Mouse (Mus musculus) ovary, adult 18-20 months (tissue): ENCODE measurements at regions not wholly inside any gene's neighbourhood (a gene's known extent, or its start where the extent isn't known, plus 50 kb on each side); places are given as distances from the start of the nearest gene placed in this dataset.

Experiments
- DNase-seq: peaks from one replicate; pipeline ENCODE4 v3.0.0; 2022; ENCODE audit warnings: low spot score, mixed read lengths

- no peak for DNase-seq
These were observed 311.8 kb downstream of the Ndfip2 start for GRCm38 (mm10) chr14:105570156-105570555.

GRCm38 (mm10) chr14:105565827-105566226 lies 307.5 kb downstream of the Ndfip2 start:
- no peak for DNase-seq

DNA sequence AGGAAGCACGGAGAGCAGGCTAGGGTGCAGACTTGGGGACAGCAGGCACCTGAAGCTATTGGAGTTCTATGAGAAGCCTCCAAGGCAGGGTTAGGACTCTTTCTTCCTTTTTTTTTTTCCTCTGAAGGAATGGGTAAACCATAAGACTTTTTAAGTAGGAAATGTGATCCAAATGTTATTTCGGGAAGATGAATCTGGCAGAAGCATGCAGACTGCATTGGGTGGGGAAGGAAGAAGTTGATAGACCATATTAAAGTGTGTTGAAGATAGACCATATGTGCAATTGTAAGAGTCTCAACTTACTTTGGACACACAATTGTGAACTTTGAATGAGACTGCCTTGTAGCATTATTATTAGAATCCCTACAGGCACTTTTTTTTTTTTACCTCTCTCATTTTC lies 304.5 kb downstream of the Ndfip2 start:
- DNase-seq, result no peak

- no peak for DNase-seq
These were observed 298.4 kb downstream of the Ndfip2 start for GRCm38 (mm10) chr14:105556813-105557212.

DNA sequence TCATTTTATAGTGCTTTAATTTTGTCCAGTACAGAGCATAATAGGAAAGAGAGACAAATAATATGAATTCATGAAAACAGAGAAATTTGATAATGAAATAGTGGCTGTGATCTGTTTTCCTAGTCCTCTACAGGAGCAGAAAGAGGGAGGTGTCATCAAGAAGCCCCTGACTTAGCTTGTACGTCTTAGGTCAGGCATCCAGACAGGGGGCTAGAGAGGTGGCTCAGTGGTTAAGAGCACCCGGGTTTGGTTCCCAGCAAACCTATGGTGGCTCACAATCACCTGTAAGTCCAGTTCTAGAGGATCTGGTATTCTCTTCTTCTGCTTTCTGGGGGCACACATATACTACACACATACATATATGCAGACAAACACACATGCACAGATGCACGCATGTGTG lies 285.7 kb downstream of the Ndfip2 start:
- DNase-seq, result no peak

DNA sequence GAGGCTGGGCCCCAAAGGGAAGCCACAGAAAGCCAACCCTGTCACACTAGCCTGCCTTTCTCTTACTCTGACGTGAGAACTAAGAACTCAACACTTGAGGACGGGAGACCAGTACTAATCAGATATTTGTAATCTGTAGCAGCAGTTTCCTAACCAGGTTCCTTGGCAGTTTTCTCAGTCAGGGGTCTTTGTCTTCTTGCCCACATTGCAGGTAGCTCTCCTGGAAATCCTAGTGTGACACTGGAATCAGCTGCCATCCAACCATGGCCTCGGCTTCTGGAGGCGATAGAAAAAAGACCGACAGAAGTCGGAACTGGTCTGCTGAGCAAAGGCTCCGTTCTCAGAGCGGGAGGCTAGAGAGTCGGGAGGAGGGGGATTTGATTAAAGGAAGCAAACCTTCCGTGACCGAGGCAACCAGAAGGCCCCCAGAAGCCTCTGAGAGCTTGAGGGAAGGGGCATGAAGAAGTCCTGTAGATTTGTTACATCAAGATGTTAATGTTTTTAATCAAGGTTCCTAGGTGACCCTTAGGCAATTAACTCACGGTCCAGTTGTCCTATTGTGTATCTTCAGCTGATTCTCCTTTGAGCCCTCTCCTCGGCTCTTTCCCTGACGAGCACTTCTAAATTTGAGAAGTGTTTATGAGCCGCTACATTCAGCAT lies 284.2 kb downstream of the Ndfip2 start:
- DNase-seq, result no peak

DNA sequence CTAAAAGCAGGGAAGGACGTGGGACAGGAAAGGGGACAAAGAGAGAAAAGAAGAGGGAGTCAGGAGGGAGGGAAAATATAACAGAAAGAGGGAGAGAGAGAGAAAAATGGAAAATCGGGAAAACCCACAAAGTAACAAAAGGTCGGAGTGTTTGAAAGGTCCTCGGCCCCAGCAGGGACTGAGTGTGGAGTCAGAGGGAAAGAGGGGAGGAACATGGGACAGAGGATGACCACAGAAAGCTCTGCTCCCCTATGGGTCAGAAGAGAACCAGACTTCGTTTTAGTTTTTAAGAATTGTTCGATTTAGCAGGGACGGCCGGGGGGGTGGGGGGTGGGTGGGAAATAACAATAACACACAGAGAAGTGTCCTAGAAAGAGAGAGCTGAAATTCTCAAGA lies 283.7 kb downstream of the Ndfip2 start:
- DNase-seq, result no peak

DNA sequence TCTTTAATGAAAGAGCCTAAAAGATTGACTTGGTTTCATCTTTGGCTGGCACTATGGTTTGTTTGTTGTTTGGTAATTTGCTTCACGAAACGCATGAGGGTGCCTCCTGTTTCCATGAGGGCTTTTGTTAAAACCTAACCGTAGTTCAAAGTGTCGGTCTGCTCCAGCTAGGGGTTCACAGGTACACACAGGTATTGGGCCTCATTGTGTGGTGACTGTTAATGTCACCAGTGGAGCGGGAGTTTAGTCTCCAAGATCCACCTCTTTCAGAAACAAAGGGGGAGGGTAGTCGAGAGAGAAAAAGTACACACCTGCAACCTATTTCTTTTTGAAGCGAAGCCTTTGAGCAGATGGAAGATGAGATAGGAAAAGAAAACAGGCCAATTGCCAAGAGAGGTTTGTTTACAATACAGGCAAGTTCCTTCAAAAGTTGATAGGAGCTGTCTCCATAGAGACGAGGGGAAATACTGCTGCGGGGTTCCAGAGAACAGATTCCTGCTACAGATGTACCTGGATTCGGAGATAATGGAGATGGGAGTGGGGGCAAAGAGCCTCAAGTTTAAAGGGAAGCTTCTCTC lies 273.9 kb downstream of the Ndfip2 start:
- DNase-seq, result no peak

- DNase-seq, result no peak
These were observed 269.7 kb downstream of the Ndfip2 start for GRCm38 (mm10) chr14:105528107-105528506.

DNA sequence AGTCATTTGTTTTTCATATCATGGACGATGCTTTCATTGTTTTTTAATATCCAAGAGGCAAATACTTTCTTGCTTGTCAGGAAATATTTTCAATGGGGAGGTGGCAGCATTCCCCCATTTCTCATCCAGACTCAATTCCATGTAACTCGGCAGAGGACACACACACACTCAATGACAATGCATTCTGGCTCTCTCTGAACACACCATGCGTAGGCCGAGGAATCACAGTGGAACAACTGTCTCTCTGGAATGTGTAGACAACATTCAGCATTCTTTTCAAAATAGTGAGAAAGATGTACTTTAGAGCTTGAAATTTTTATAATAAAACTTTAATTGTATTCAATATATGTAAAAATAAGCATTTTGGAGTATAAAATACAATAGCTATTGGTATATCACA lies 265.5 kb downstream of the Ndfip2 start:
- no peak for DNase-seq

DNA sequence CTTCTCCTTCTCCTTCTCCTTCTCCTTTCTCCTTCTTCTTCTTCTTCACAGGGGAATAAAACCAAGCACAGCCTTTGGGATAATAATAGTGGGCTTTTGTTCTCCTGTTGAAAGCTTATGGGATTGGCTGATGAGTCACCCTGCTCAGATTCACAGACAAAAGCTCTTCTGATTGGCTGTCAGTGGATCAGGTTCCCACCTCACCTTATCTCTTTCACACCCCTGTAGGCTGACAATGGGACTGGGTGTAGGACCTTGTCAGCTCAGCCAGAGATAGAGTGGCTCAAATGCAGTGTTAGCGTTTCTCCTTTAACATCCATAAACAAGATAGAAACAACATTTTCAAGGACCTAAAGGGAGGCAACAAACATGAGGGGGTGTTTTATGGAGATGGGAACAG lies 263.9 kb downstream of the Ndfip2 start:
- no peak for DNase-seq

DNA sequence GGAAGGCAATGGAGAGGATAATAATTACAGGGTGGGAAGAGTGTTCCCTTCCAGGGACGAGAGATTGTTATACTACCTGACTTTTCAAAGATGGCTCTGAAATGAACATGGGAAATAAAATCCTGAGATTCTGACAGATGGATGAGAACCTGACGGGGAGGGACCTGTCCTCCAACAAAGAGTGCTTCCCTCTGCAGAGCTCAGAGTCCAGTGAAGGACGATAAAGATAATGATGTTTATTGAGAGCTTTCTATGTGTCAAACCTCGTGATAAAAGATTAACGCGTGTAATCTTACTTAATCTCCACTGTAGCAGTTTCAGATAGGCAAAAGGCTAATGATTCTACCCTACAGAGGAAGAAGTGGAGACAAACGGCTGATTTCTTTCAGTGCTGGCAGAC lies 260.3 kb downstream of the Ndfip2 start:
- DNase-seq, result no peak

GRCm38 (mm10) chr14:105514413-105514812 lies 256.0 kb downstream of the Ndfip2 start:
- no peak for DNase-seq

GRCm38 (mm10) chr14:105512914-105513677 lies 254.7 kb downstream of the Ndfip2 start:
- no peak for DNase-seq

GRCm38 (mm10) chr14:105511826-105512225 lies 253.5 kb downstream of the Ndfip2 start:
- no peak for DNase-seq

DNA sequence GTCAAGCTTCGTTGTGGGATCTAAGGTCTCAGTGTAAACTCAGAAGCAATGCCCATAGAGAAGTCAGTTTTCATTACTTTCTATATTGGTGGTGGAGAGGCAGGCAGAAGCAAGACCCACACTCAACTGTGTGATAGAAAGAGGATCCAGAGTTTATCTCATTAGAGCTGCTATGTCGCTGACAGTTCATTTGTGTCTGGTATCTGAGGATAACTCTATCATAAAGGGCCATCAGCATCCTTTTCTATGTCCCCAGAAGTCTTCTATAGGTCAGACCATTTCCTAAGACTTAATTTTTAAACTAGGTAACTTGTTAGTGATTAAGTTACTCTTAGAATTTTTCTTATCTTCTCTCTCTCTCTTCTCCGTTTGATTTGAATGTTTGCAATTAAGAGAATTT lies 252.8 kb downstream of the Ndfip2 start:
- no peak for DNase-seq

DNA sequence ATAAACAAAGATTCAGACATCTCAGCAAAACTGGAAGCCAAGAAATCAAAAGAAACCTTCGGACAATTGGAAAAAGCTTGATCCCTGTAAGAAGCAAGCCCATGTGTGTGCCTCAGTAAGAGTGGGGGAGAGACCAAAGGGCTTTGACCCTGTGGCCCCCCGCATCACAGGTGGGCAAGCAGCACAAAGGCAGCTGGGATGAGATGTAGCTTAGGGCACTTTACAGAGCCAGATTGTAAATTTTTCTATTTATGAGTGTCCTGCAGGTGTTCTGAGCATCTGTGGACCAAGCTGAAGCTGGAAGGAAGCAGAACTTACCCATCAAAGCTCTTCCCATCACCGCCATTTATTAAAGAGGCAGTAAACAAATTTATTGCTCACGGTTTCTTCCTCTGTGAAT lies 246.9 kb downstream of the Ndfip2 start:
- no peak for DNase-seq

DNA sequence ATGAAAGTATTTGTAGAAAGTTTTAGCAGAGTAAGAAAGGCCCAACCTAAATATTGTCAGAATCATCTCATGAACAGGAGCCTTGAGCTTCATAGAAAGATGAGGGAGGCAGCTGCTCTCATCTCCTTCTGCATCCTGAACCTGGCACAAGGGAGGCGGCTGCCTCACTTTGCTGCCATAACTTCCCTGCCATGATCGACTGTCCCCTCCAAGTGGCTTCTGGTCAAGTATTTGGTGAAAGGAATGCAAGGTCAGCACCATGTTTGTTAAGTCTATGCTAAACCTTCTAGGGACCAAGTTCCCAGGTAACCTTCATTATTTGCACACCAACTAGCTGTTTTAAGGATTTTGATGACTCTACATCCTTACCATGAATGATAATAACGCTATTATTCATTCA lies 246.0 kb downstream of the Ndfip2 start:
- no peak for DNase-seq

- no peak for DNase-seq
These were observed 245.4 kb downstream of the Ndfip2 start for GRCm38 (mm10) chr14:105503806-105504205.

GRCm38 (mm10) chr14:105502633-105502975 lies 244.2 kb downstream of the Ndfip2 start:
- DNase-seq, result no peak

DNA sequence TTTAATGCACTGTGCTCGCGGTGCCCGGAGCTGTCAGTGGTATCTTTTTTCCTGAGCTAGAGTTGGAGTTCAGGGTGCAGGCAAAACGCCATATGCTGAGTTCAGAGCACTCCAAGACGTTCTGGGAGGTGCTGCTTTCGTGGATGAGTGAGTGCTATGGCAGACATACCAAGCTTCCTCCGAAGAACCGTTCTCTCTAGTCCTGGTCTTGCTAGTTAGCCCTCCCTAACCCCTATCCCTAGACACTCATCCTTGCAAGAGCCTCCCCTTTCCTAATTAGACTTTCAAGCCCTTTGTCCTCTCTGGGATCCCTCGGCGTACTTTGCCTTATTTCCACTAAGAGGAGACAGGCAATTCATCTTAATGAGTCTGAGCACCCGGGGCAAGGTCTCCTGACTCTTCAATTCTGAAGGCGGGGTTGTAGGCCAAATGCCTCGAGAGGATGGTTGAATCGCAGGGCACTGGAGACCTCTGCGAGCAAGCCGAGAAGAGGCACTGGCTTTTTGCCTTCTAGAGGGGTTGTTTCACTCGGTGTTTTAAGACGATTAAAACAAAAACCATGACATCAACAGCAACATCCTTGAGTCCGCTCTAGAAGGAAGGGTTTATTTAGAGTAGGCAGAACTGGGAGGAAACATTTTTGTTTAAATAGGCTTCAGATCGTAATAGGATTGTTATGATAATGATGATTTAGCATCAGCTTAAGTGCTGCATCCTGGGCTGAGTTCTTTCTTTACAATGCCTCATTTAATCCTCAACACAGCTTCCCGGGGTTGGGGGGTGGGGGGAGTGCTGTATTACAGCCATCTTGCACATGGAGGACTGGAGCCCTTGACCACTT lies 243.6 kb downstream of the Ndfip2 start:
- no peak for DNase-seq

- no peak for DNase-seq
These were observed 242.8 kb downstream of the Ndfip2 start for GRCm38 (mm10) chr14:105500966-105501741.
